Mouse (Mus musculus) heart, adult 8-10 months (tissue): ENCODE data around the gene Gm27235. TPM values are rescaled to one million over a fixed set of nuclear protein-coding genes. Genes with fewer than 3 reads are reported as not detected.
"Not testable (repeated sequence)": the region's sequence is repeated elsewhere in the genome, so short reads cannot be mapped to it uniquely, and the experiment has no call there.

Experiments used
- DNase-seq: peaks from one replicate; pipeline ENCODE4 v3.0.0; 2022; ENCODE audit warnings: low spot score
- total RNA-seq, 4 experiments: library from RNA; stranded (reverse); gene quantifications; 2 replicates each; pipeline ENCODE4 v1.2.4; 2022

The Gm27235 gene
- total RNA-seq = not detected

GRCm38 (mm10) chr9:35790001-35790400 is at the start of gene Gm27235, which contains the start of gene D730048I06Rik:
TSS of gene Gm27235 (minus strand) at chr9:35790101.
TSS of gene D730048I06Rik (minus strand) at chr9:35790112.
- DNase-seq = no peak

GRCm38 (mm10) chr9:35817881-35818280 is 28.0 kb upstream of the Gm27235 start:
- DNase-seq = not testable (repeated sequence)

DNA sequence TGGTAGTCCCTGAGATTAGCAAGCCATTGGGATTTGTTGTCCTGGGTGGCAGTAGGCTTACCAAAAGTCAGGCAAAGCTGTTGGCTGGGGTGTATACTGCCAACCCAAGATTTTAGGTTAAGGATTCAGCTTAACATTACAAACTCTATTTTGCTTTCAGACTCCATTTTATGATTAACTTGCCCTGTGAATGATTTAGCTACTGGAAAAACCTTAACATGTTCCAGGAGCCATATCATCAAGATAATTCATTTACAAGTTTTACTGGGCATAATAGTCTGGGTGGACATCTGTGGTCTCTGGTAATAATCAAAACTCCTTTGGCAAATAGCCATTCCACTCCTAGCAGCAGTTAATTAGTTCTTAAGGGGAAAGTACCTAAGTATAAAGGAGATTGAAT is 8.2 kb upstream of the Gm27235 start:
- DNase-seq = no peak

DNA sequence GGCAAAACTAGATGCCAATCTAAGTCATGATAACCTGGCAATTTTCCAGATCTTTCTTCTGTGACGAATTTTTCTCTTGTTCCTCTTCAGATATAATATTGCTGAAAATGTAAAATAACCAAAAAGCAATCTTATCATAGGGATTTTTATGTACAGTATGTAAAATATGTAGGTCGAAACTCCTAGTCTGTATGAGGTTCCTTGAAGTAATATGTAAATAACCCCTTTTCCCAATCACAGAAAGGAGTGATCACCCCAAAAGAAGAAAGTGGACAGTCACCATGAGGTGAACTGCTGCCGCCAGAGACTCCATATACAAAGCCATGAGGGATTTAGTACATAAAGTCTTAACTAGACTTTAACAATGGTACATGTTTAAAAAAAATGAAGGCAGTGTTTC is 11.9 kb downstream of the Gm27235 start, which contains the start of gene Gm17727:
Gm17727 (minus strand) TSS at position 101 of the 400 bp plus-strand sequence.
- DNase-seq = no peak

- DNase-seq = no peak
These were observed 33.1 kb downstream of the Gm27235 start for GRCm38 (mm10) chr9:35756843-35757242.

DNA sequence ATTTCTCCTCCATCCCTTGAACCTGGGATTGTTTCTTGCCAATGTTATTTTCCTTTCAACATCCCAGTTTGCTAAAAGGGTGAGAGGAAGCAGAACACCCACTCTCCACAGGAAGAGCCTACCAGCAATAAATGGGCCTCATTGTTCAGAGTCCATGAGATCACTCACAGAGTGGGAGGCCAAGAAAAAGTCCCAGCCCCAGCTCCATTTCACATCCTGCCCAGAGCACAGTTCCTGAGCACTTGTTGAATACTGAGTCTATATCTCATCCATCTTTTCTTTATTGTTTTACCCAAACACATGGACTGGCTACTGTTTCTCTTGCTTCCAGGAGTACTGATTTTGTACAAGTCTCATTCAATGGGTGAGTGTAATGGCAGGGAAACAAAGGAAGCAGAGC is 49.2 kb downstream of the Gm27235 start, which contains the start of gene Gm17677:
Gm17677 (plus strand) TSS at position 301 of the 400 bp plus-strand sequence.
- no peak for DNase-seq

Other genes starting within 250 kb of the Gm27235 start
- gene Ddx25, start 231.6 kb downstream of the Gm27235 start, total RNA-seq = under 1 TPM in 1 of 4 experiments, not detected in 3; 0.03 TPM
- 1 to 10 TPM; 5.1 to 6.3 (median 5.7) TPM for gene Pus3, start 231.5 kb downstream of the Gm27235 start, total RNA-seq
- not detected for gene Pate2, start 219.8 kb downstream of the Gm27235 start, total RNA-seq
- gene Hyls1, start 219.7 kb downstream of the Gm27235 start, total RNA-seq = 1 to 10 TPM; 1.2 to 2.8 (median 2.0) TPM
- gene Pate4, start 178.2 kb downstream of the Gm27235 start, total RNA-seq = not detected
- not detected for gene Pate3, start 141.9 kb downstream of the Gm27235 start, total RNA-seq
- gene Pate1, start 102.7 kb downstream of the Gm27235 start, total RNA-seq = not detected
- not detected for gene Gm17677, start 49.1 kb downstream of the Gm27235 start, total RNA-seq
- not detected for gene Gm17727, start 12.0 kb downstream of the Gm27235 start, total RNA-seq
- gene D730048I06Rik, start within 50 bp of the Gm27235 start, total RNA-seq = not detected
- gene 9230110F15Rik, start 54.0 kb upstream of the Gm27235 start, total RNA-seq = not detected
- gene 9230113P08Rik, start 118.3 kb upstream of the Gm27235 start, total RNA-seq = not detected